Mouse (Mus musculus): ENCODE data around the gene Ptges.

Ptges gene

GRCm38 (mm10) chr2:30899397-30900069 is 30.1 kb downstream of the Ptges start:
- DNase-seq (ENCODE audit: low read depth), result peak; percentile 59

- DNase-seq (ENCODE audit: low read depth), result peak; percentile 85
Measured at GRCm38 (mm10) chr2:30897291-30897690, 32.4 kb downstream of the Ptges start.

GRCm38 (mm10) chr2:30893946-30894345 is 35.7 kb downstream of the Ptges start:
- DNase-seq (ENCODE audit: low read depth), result no peak

- no peak for DNase-seq (ENCODE audit: low read depth)
Measured at GRCm38 (mm10) chr2:30893399-30893798, 36.3 kb downstream of the Ptges start.

GRCm38 (mm10) chr2:30891002-30891401 is 38.7 kb downstream of the Ptges start:
- peak; percentile 85 for DNase-seq (ENCODE audit: low read depth)

- peak; percentile 80 for DNase-seq (ENCODE audit: low read depth)
Measured at GRCm38 (mm10) chr2:30885453-30886163, 44.1 kb downstream of the Ptges start.

DNA sequence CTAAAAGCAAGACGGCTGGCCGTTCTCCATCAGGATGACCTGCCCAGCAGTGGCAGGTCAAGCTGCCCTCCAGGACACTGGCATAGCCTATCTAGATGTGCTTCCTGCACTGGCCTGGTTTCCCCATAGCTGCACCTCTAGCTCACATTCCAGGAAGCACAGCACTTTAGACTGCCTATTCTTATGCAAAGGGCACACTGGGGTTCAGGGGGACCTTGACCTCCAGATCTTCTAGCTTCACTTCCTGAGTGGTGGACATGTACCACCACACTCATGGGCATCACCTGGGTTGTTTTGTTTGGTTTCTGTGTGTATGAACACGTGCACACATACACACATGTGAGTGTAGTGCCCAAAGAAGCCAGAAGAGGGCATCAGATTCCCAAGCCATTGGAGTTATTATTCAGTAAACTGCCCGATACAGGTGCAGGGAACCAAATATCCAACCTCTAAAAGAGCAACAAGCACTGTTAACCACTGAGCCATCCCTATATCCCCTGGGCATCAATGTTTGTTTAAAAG is 44.8 kb downstream of the Ptges start:
- DNase-seq (ENCODE audit: low read depth), result no peak

GRCm38 (mm10) chr2:30881215-30881614 is 48.4 kb downstream of the Ptges start:
- DNase-seq (ENCODE audit: low read depth), result no peak

DNA sequence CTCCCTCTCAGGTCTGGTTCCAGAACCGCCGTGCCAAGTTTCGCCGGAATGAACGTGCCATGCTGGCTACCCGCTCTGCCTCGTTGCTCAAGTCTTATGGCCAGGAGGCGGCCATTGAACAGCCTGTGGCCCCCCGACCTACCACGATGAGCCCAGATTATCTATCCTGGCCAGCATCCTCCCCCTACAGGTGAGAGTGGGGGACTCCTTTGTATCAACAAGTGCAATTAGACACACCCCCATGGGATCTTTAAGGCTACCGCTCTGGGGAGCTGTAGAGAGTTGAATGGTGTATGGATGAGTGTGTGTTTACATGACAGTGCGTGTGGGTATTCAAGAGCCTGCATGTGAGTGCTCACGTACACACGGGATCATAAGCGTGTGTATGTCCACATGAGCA is 50.2 kb downstream of the Ptges start:
- DNase-seq (ENCODE audit: low read depth), result no peak

GRCm38 (mm10) chr2:30875621-30876432 is 53.8 kb downstream of the Ptges start:
- DNase-seq (ENCODE audit: low read depth), result peak; percentile 95

GRCm38 (mm10) chr2:30875096-30875495 is 54.6 kb downstream of the Ptges start:
- DNase-seq (ENCODE audit: low read depth), result peak; percentile 33

GRCm38 (mm10) chr2:30874445-30874844 is 55.2 kb downstream of the Ptges start:
- no peak for DNase-seq (ENCODE audit: low read depth)

DNA sequence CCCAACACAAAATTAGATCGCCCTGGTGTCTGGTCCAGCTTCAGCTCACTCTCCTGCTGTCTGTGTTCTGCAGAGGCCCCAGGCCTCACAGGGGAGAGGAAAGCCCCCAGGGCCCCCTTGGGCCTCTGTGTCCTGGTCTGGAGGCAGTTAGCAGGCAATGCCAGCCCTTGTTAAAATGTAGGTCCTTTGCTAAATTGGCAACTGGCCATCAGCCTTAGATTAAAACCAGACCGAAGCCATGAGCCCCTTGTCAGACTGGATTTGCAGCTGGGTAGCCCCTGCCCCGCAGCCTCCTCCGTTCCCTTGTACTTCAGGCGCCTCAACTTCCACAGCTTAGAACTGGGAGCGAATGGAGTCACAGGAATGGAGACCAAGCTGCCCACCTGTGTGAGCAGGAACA is 57.0 kb downstream of the Ptges start:
- DNase-seq (ENCODE audit: low read depth), result peak; percentile 61

GRCm38 (mm10) chr2:30870863-30871262 is 58.8 kb downstream of the Ptges start:
- peak; percentile 97 for DNase-seq (ENCODE audit: low read depth)

- peak; percentile 61 for DNase-seq (ENCODE audit: low read depth)
Measured at GRCm38 (mm10) chr2:30865426-30865825, 64.2 kb downstream of the Ptges start.

- peak; percentile 91 for DNase-seq (ENCODE audit: low read depth)
Measured at GRCm38 (mm10) chr2:30864968-30865381, 64.7 kb downstream of the Ptges start.

- DNase-seq (ENCODE audit: low read depth), result peak; percentile 31
Measured at GRCm38 (mm10) chr2:30863574-30863973, 66.1 kb downstream of the Ptges start.

GRCm38 (mm10) chr2:30862081-30862480 is 67.6 kb downstream of the Ptges start:
- DNase-seq (ENCODE audit: low read depth), result no peak

- DNase-seq (ENCODE audit: low read depth), result no peak
Measured at GRCm38 (mm10) chr2:30859782-30860181, 69.9 kb downstream of the Ptges start.

DNA sequence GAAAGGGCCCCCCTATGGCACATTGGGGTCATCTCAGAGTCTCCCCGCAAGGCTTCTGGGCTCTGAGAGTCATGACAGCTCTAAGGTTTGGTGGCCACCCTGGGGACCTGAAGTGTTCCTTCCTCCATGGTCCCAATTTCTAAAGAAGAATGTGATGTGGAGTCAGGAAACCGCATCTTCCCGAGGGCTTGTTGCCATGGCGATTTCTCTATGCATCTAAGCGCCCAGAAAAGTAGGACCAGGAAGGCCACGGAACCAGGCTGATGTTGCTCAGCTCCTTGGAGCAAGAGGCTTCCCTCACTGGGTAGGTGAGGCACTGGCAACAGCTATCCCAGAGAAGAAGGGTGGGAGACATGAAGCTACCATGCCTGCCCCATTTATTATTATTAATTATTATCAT is 72.6 kb downstream of the Ptges start:
- no peak for DNase-seq (ENCODE audit: low read depth)

DNA sequence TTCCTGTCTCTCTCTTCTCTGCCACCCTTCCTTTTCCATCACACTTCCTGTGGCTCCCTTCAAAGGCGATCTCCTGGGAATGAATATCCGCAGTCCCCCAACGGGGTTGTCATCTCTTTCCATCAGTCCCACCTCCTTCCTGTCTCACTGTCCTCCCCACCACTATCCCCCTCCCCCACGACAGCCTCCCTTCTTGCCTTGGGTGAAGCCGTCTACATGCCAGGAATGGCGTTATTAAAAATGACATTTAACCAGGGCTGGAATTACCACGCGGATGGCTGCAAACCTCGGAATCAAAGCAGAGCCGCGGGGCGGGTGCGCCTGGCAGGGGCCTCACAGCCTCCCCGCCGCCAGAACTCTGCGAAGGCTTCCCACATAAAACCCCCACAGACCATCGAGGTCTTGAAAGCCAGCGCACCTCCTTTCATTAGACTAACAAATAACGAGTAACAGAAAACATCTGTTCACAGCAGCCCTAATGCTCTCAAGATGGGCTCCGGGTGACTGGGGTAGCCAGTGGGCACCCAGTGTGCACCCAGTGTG is 76.8 kb downstream of the Ptges start:
- DNase-seq (ENCODE audit: low read depth), result peak; percentile 42

GRCm38 (mm10) chr2:30850581-30850980 is 79.1 kb downstream of the Ptges start:
- DNase-seq (ENCODE audit: low read depth), result no peak

Data from NIH3T3 (cell line).